Mouse (Mus musculus): Measurements from ENCODE around the gene Arrb1. TPM values are rescaled to one million over a fixed set of nuclear protein-coding genes. Genes with fewer than 3 reads are reported as not detected.
A peak's percentile ranks its signal among the peaks of the same experiment; 100 is the strongest.
"Not testable (repeated sequence)": the region's sequence is repeated elsewhere in the genome, so short reads cannot be mapped to it uniquely, and the experiment has no call there.

Gene Arrb1
- total RNA-seq (2017): 70.1 to 101 TPM (median 79.0 TPM) in 3 replicates

DNA sequence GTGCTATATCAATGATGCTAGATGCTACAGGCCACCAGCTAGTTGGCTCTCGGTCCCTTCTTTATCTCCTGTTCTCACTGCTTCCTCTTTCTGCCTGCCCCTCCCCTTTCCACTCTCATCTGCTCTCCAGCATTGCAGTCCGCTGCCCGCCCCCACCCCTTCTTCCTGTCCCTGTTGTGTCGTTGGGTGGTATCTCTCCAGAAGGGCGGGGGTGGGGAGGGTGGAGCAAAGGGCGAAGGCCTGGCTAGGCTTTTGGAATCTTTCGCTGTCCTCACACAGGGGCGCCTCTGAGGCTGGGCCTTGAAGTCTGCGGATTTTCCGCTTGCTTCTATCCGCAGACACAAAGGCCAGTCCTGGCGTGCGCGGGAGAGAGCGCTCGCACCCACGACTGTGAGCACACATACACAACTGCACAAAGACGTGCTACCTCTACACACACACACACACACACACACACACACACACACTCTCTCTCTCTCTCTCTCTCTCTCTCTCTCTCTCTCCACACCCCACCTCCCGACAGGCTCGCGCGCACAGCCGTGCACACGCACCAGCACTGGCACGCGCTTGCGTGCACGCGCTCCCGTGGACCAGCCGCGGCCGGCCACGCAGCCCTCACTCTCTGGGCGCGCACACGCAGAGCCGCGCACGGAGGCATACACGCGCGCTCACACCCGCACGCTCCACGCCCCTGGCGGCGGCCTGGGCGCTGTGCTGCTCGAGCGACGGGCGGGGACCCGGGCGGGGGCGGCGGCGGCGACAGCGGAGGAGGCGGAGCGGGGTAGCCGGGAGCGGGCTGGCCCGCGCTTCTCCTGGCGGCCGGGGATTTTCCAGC is at the start of gene Arrb1:
Gene Arrb1 (plus strand): TSS at position 566 of the 835 bp plus-strand sequence.
- peak; percentile 49 for ATAC-seq (replicated peaks; ENCODE audit: insufficient number of reproducible peaks, low FRiP score, low TSS enrichment, poor library complexity, severe bottlenecking)

DNA sequence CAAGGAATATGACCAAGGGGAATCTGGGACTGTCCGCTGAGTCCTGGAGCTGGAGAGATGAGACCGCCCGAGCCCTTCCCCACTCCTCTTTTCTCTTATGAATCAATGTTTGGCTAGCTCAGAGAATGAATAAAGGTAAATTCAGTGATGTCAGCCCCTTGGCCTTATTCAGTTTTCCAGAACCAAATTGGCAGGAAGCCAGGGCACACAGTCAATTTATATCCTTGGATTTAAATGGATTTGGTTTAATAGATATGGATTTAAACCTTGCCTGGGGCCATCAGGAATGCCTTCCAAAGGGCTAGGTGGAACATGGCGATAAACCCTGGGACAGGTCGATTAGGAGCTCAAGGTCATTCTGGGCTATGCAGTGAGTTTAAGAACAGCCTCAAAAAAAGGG is 45.6 kb upstream of the Arrb1 start:
- no peak for ATAC-seq (replicated peaks; ENCODE audit: insufficient number of reproducible peaks, low FRiP score, low TSS enrichment, poor library complexity, severe bottlenecking)

DNA sequence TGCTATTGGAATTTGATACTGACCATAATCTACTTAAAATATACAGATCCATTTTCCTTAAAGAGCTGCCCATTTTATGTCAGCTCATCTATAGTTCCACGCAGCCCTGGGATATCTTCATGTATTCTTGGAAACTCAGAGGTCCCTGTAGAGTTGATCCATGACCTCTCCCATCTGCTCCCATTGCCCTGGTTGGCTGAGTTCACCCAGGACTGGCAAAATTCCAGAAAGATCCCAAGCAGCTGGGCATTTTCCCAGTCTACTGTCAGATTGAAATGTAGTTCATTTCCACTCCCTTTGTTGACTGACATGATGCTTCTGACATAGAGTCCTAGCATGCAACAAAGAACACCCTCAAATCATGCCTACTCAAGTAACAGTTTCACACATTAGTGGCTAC is 36.1 kb upstream of the Arrb1 start:
- ATAC-seq (replicated peaks; ENCODE audit: insufficient number of reproducible peaks, low FRiP score, low TSS enrichment, poor library complexity, severe bottlenecking): no peak

DNA sequence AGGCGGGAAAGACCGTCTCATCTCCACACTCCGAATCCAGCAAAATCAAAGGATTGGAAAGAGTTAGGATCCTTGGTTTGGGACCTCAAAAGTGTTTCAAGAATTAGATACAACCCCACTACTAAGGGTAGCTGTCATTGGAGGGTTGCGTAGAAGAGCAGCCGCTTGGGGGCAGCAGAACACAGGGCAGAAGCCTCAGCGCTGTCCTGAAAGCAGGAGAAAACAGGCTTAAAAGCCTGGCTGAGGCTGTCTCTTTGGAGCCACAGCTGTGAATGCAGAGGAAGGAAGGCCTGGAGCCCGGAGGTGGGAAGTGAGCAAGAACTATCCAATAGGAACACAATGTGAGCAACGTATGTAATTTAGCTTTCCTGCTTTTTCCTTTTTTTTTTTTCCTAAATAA is 35.1 kb upstream of the Arrb1 start:
- peak; percentile 89 for ATAC-seq (replicated peaks; ENCODE audit: insufficient number of reproducible peaks, low FRiP score, low TSS enrichment, poor library complexity, severe bottlenecking)

DNA sequence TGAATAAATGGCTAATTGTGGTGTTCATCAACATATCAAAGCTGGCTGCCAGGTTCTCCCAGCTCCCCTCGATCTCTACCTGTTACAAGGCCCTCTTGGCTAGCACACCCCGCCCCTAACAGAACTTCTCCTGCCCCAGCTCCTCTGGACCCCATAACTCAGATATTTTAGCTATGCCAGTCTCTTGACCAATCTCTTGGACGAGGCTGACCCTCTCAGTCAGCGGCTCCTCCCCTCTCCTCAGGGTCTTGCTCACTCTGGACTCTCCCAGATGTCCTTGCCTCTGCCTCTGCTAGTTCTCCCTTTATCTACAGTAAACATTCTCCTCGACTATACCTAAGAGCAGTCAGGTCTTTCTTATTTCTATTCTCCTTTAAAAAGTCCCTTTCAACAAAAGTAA is 34.6 kb upstream of the Arrb1 start:
- no peak for ATAC-seq (replicated peaks; ENCODE audit: insufficient number of reproducible peaks, low FRiP score, low TSS enrichment, poor library complexity, severe bottlenecking)

DNA sequence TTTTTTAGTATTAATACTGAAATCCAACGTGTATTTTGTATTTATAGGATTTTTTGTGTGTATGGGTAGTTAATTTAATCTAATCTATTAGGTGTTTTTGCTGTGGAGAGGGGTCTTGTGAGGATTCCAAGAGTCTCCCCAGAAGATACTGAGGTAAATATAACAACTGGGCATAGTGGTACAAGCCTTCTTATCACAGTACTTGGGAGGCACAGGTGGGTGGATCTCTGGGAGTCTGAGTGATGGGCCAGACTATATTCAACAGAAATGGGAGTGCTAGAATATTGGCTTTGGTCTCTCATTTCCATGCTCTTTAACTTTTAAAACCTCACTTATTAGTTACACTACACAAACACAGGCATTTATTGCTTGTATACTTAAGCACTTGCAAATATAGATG is 34.1 kb upstream of the Arrb1 start:
- ATAC-seq (replicated peaks; ENCODE audit: insufficient number of reproducible peaks, low FRiP score, low TSS enrichment, poor library complexity, severe bottlenecking): no peak

DNA sequence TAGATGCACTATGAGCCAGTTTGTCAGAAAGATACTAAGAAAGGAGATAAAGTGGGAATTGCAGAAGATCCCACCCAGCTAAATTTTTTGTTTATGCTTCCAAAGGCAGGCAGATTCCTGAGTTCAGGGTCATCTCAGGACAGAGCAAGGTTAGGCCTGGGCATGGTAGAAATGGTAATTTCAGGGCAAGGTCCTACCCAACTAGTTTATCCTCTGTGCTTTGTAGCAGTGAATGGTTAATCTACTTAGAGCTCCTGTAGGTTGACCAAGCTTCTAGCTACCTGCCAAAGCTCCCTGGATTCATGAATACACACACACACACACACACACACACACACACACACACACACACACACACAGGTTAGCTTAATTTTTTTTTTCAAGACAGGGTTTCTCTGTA is 30.7 kb upstream of the Arrb1 start:
- ATAC-seq (replicated peaks; ENCODE audit: insufficient number of reproducible peaks, low FRiP score, low TSS enrichment, poor library complexity, severe bottlenecking): no peak

DNA sequence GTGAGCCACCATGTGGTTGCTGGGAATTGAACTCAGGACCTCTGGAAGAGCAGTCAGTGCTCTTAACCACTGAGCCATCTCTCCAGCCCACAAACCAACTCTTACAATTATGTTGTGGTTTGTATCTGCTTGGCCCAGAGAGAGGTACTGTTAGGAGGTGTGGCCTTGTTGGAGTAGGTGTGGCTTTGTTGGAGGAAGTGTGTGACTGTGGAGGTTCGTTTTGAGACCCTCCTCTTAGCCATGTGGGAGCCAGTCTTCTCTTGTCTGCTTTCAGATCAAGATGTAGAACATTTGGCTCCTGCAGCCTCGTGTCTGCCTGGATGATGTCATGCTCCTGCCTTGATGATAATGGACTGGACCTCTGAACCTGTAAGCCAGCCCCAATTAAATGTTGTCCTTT is 27.1 kb upstream of the Arrb1 start:
- ATAC-seq (replicated peaks; ENCODE audit: insufficient number of reproducible peaks, low FRiP score, low TSS enrichment, poor library complexity, severe bottlenecking): not testable (repeated sequence)

DNA sequence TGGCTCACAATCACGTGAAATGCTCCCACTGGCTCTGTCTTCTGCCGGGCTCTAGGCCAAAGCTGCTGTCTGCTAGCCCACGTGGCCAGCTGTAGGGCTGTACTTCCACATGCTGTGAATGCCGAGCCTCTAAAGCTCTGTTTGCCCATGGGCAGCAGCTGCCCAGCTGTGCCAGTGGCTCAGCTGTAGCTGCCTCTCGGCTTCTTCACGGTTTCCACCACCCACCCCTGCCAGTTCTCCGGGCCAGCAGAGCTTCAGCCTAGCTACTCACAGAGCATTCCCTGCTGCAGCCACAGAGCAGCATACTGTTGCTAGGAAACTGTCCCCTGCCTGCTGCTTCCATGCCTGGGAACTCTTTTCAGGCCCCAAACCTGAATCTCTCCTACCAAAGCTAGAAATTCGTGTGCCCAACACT is 25.2 kb upstream of the Arrb1 start:
- no peak for ATAC-seq (replicated peaks; ENCODE audit: insufficient number of reproducible peaks, low FRiP score, low TSS enrichment, poor library complexity, severe bottlenecking)

DNA sequence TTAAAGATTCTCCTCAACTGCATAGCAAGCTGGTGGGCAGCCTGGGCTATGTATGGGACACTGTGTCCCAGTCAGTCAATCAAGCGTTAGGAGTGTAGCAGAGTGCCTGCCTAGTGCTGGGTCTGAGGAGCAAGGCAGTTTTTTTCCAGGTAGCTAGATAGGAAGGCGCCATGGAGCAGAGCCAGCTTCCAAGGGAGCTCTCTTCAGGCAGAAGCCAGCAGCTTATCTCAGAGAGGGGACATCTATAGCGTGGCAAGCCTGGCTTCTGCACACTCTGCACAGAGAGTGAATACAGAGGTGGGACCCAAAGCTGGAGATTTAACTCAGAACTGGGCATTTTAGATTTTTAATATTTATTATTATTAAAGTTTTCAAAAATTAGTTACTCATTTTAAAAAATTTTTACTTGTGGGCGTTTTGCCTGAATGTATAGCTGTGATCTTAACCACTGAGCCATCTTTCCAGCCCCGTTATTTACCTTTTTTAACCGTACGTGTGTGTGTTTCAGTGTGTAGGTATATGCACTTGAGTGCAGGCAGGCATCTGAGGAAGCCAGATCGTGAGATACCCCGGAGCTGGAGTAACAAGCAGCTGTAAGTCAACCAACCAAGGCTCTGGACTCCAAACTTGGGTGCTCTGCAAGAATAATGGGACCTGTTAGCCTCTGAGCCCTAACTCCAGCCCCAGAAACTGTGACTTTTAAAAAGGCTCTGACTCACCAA is 19.0 kb upstream of the Arrb1 start:
- no peak for ATAC-seq (replicated peaks; ENCODE audit: insufficient number of reproducible peaks, low FRiP score, low TSS enrichment, poor library complexity, severe bottlenecking)

DNA sequence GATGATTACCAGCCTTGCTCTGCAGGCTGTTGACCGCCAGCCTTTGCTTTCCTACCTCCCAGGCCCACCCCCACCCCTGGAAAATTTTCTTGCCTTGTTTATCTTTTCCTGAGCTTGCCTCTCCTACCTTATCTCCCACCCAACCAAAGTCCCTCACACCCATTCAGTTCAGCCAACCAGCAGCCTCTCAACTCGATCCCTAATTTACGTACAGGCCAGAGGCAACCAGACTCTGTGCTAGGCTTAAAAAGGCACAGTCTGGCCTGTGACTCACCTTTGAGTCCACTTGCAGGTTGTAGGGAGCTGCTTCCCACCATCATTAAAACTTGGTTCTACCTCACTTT is 18.5 kb upstream of the Arrb1 start:
- ATAC-seq (replicated peaks; ENCODE audit: insufficient number of reproducible peaks, low FRiP score, low TSS enrichment, poor library complexity, severe bottlenecking): no peak

DNA sequence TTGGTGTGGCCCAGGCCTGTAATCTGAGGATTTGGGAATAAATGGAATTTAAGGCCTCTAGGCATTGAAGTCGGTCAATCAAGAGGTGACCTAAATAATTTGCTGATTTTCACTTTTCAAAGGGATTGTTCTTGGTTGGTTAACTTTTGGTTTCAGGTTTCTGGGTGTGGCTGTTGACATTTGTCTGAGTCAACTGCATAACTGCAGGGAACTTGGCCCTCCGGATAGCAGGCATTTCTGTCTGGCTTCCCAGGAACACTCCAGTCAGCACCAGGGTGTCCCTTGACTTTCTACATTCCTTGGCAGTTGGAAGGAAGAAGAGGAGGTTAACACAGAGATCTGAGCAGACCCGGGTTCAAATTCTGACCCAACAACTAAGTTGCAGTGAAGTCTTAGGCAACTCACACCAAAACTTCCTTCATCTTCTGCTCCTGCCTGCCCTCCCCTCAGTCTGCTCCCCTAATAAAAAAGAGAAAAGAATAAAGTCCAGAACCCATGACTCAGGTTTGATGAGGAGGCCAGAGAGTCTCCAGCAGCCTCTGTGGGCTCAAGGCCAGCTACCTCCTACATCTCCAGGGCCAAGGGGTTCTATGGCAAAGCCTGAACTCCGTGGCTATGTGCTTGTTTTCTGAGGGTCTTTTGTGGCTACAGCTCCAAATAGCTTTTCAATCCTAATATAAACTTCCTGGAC is 16.2 kb upstream of the Arrb1 start:
- no peak for ATAC-seq (replicated peaks; ENCODE audit: insufficient number of reproducible peaks, low FRiP score, low TSS enrichment, poor library complexity, severe bottlenecking)

DNA sequence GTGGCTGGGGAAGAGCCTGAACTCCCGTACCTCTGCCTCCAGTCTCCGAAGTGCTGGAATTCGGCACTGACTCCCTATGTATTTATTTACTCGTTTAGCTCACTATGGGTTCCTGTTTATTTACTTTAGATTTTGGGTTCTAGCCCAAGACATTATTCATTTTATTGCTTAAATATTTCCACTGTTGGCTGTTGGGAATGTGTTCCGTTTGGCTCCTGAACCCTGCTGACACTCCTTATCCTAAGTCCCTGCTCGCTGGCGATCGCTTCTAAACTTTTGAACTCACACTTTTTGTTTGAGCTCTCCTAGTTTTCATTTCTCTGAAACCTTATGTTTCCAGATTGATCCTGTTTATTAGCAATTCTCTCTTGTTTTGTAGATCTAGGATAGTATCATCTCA is 12.1 kb upstream of the Arrb1 start:
- no peak for ATAC-seq (replicated peaks; ENCODE audit: insufficient number of reproducible peaks, low FRiP score, low TSS enrichment, poor library complexity, severe bottlenecking)

DNA sequence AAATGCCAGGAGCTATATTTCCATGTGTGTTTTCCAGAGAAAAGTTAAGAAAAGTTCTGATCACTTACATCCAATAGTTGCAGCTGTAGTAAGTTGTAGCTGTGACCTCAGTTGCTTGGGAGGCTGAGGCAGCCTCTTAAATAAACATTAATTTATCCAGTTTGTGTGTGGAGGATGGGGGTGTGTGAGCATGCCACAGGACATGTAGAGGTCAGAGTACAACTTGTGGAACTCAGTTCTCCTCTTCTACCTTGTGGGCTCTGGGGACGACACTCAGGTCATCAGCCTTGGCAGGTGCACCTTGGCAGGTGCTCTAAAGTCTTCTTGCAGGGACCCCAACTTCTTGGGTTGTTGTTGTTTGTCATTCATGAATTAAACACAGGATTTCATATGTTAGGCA is 11.4 kb upstream of the Arrb1 start:
- no peak for ATAC-seq (replicated peaks; ENCODE audit: insufficient number of reproducible peaks, low FRiP score, low TSS enrichment, poor library complexity, severe bottlenecking)

DNA sequence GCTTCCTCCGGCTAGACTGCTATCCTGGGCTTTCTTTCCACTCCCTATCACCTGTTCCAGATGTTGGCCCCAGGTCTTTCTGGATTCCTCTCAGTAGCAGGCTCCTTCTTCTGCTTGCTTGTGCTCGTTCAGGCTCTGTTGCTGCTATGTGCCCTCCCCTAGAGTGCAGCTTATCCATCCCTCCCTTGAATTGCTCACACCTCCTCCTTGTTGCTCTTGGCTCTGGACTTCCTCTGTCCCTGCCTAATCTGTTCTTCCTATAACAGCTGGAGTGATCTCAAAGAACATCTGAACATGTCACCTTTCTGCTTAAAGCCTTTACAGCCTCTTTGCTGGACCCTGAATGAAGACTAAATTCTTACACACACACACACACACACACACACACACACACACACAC is 6.7 kb upstream of the Arrb1 start:
- no peak for ATAC-seq (replicated peaks; ENCODE audit: insufficient number of reproducible peaks, low FRiP score, low TSS enrichment, poor library complexity, severe bottlenecking)

DNA sequence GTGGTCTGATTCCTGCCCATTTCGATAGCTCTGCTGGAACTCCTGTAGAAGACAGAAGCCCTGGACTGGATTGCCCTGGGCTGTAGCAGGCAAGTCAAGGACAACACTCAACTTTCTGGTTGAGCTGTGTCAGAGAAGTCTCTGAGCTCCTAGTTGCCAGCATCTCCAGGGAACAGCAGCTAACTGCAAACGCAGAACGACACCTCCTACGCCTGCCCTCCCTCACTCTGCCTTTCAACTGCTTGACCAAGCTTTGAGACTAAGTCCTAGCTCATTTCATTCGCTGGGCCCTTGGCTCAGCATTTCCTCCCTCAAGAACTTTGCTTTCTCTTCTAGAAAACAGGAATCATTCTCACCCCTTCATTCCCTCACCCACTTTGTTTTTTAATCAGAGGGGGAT is 5.9 kb upstream of the Arrb1 start:
- no peak for ATAC-seq (replicated peaks; ENCODE audit: insufficient number of reproducible peaks, low FRiP score, low TSS enrichment, poor library complexity, severe bottlenecking)

DNA sequence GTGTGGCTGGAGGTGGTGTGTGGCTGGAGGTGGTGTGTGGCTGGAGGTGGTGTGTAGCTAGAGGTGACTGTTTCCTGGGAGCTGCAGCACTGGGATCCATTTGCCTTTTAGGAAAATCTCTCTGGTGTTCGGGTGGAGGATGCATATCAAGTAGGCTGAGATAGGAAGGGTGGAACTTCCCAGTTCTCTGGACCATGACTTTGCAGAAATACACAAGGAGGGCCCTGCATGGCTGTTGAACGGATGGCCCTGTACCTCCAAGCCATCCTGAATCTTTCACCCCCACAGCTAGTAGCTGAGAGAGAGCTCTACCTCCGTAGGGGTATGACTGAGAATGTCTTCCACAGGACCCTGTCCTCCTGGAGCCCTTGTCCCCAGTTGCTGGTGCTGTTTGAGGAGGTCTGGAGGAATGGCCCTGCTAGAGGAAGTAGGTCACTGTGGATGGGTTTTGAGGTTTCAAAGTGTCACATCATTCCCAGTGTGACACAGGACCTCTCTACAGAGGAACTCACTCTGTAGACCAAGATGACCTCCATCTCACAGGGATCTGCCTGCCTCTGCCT is 3.8 kb upstream of the Arrb1 start:
- no peak for ATAC-seq (replicated peaks; ENCODE audit: insufficient number of reproducible peaks, low FRiP score, low TSS enrichment, poor library complexity, severe bottlenecking)

DNA sequence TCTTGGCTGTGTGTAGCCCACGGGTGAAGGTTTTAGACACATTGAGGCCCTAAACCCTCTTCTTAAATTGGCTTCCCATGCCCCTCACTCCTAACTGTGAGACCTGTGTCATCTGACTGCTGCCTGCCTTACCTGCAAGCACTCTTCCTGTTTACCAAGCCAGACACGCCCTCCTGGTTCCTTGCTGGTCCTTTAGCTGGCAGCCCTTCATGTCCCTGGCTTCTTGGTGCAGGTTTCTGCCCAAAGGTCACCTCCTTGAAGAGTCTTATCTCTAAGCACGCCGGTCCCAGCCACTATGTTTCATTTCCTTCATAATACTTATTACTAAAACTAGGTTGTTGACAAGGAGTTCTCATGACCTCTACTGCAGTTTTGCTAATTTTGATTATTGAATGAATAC is 2.7 kb upstream of the Arrb1 start:
- no peak for ATAC-seq (replicated peaks; ENCODE audit: insufficient number of reproducible peaks, low FRiP score, low TSS enrichment, poor library complexity, severe bottlenecking)

DNA sequence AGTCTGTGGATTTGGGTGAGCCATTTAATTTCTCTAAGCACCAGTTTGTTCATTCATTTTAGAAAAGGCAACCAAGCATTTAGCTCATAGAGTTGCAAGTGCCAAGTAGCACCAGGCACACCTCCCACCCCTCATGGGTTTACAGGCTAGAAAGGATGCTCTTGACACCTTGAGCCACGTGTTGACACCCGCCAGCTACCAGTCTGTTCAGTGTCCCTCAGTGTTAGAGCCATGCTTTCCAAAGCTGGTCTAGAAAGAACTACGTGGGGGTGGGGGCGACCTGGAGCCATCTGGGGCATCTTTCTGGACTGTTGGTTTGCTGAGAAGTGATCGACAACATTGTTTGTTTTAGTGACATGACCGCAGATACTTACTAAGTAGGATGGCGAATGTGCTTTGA is 1.7 kb upstream of the Arrb1 start:
- no peak for ATAC-seq (replicated peaks; ENCODE audit: insufficient number of reproducible peaks, low FRiP score, low TSS enrichment, poor library complexity, severe bottlenecking)

DNA sequence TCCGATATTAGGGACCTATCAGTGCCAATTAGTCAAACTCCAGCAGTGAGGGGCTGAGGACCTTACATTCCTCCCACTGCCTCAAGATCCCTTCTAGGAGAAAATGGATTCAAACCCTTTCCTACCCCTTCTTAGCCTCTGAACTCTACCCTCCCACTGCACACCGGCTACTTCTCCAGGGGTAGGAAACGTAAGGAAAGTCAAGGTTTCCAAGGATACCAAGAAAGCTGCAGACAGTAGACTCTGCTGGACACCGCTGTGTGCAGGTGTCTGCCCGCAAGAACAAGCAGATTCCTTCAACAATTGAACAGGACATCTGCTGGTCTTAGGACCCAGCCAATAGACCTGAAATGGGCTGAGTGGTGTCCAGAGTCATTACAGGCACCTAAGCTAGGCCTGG is 765 bp upstream of the Arrb1 start:
- no peak for ATAC-seq (replicated peaks; ENCODE audit: insufficient number of reproducible peaks, low FRiP score, low TSS enrichment, poor library complexity, severe bottlenecking)

Data from monocyte, adult 5-6 weeks (primary cell).